Mouse (Mus musculus) heart, adult 2 months (tissue): ENCODE data around the gene Kcna7. TPM values are rescaled to one million over a fixed set of nuclear protein-coding genes. Genes with fewer than 3 reads are reported as not detected.

Source experiments
- DNase-seq, 2 experiments: peaks; one replicate each; pipeline ENCODE4 v3.0.0; 2021
- H3K27ac ChIP-seq: fragments of 200-600 bp; 2 replicates; pipeline ENCODE4 v1.8.1; 2022
- H3K27me3 ChIP-seq: fragments of 200-500 bp; 2 replicates; pipeline ENCODE4 v1.6.1; 2012; ENCODE audit warnings: mild to moderate bottlenecking, low read length, inconsistent platforms, mixed read lengths; ENCODE audit not compliant: control insufficient read depth, insufficient read depth
- H3K36me3 ChIP-seq: fragments of 200-500 bp; 2 replicates; pipeline ENCODE4 v1.6.1; 2012; ENCODE audit warnings: low read length, inconsistent platforms; ENCODE audit not compliant: control insufficient read depth, insufficient read depth
- H3K4me1 ChIP-seq: fragments of 200-500 bp; 2 replicates; pipeline ENCODE4 v1.6.1; 2011; ENCODE audit warnings: low read length; ENCODE audit not compliant: control insufficient read depth, insufficient read depth
- H3K4me3 ChIP-seq: fragments of 200-600 bp; 2 replicates; pipeline ENCODE4 v1.8.1; 2022
- H3K79me2 ChIP-seq: fragments of 200-500 bp; replicated peaks from 2 replicates; pipeline ENCODE4 v1.6.1; 2012; ENCODE audit warnings: mild to moderate bottlenecking, inconsistent platforms, low read length, moderate library complexity, mixed read lengths; ENCODE audit not compliant: control insufficient read depth, insufficient read depth
- H3K9ac ChIP-seq: fragments of 200-500 bp; 2 replicates; pipeline ENCODE4 v1.6.1; 2012; ENCODE audit warnings: low read depth, mild to moderate bottlenecking, control low read depth, inconsistent platforms, low read length, mixed read lengths
- CTCF ChIP-seq: fragments of 200-600 bp; IDR thresholded peaks from 2 replicates; pipeline ENCODE4 v1.8.1; 2022; ENCODE audit warnings: antibody characterized with exemption, mild to moderate bottlenecking, moderate library complexity
- EP300 ChIP-seq: fragments of 200-500 bp; IDR thresholded peaks from 2 replicates; pipeline ENCODE4 v1.6.1; 2011; ENCODE audit warnings: low read depth, low read length, control low read depth; ENCODE audit not compliant: insufficient read depth
- POLR2A ChIP-seq: fragments of 200-500 bp; IDR thresholded peaks from 2 replicates; pipeline ENCODE4 v1.6.1; 2011; ENCODE audit warnings: mild to moderate bottlenecking, low read depth, low read length, control low read depth; ENCODE audit not compliant: insufficient read depth
- WGBS: fragments of 180-500 bp; shearing (Covaris S2); methylation state at CpG from one replicate; pipeline ENCODE4 v1.1.7; 2018; 5-methylcytosine and 5-hydroxymethylcytosine counted together
- intact Hi-C: fragments of 180-260 bp; cut with DNase I; formaldehyde crosslinking; loops from one replicate; pipeline ENCODE4 v1.15.1; 2025
- polyA plus RNA-seq: library from polyadenylated mRNA; depleted of rRNA; stranded (reverse); fragments of >200 nt; gene quantifications from 2 replicates; pipeline ENCODE4 v1.2.3, GENCODE M21; 2012
- total RNA-seq, 2 experiments: library from RNA; stranded (reverse); gene quantifications; 2 replicates each; pipeline ENCODE4 v1.2.3; 2021

Gene Kcna7
- total and polyA plus RNA-seq, 3 experiments = 5.9 to 6.7 (median 6.0) TPM

- no peaks in the 10 kb centered on the region for H3K4me1 ChIP-seq
- no peaks in the 10 kb centered on the region for H3K36me3 ChIP-seq
- TF ChIP-seq POLR2A = no peak
- no peak for TF ChIP-seq CTCF
- no peak for TF ChIP-seq EP300
- intact Hi-C loops = no loop called here
- 90% methylated on average over 14 of the region's 14 CpGs for WGBS
- no peaks in the 10 kb centered on the region for H3K27me3 ChIP-seq
- DNase-seq = no peak
- H3K79me2 ChIP-seq = no peaks in the 10 kb centered on the region
- no peak overlapping the region for H3K9ac ChIP-seq
- no peak overlapping the region for H3K27ac ChIP-seq
- H3K4me3 ChIP-seq = no peak overlapping the region
These were observed 15.7 kb downstream of the Kcna7 start for GRCm38 (mm10) chr7:45421194-45421593.

- no peak overlapping the region for H3K4me3 ChIP-seq
These were observed 21.1 kb downstream of the Kcna7 start for GRCm38 (mm10) chr7:45426556-45426955.

GRCm38 (mm10) chr7:45433835-45434202 lies 28.4 kb downstream of the Kcna7 start:
- Histone ChIP-seq H3K79me2 (peaks cover 4% of the 10 kb centered on the region; the same call in 1 of the 2 replicates), H3K4me3 (peak overlapping the region; percentile 85), H3K36me3 (no peaks in the 10 kb centered on the region), H3K27me3 (no peaks in the 10 kb centered on the region), H3K4me1 (peaks cover 7% of the 10 kb centered on the region), H3K27ac (peak overlapping the region; percentile 78), H3K9ac (peak overlapping the region; percentile 30)
- intact Hi-C loops = loop anchor here (1.0 to 2.0 kb wide), 2 partner anchors 25 to 27 kb away; partner anchors contain the start of gene Ftl1
- 0% methylated on average over 7 of the region's 7 CpGs for WGBS
- no peak for DNase-seq
- no peak for TF ChIP-seq POLR2A
- TF ChIP-seq CTCF = no peak
- TF ChIP-seq EP300 = no peak

More at GRCm38 (mm10) chr7:45426556-45426955, 21.1 kb downstream of the Kcna7 start:
- H3K27me3 ChIP-seq = no peaks in the 10 kb centered on the region
- no peak for DNase-seq
- TF ChIP-seq EP300 = no peak
- TF ChIP-seq POLR2A = no peak
- TF ChIP-seq CTCF = no peak
- peaks cover 4% of the 10 kb centered on the region; the same call in 1 of the 2 replicates for H3K79me2 ChIP-seq
- no peaks in the 10 kb centered on the region for H3K4me1 ChIP-seq
- no peak overlapping the region for H3K9ac ChIP-seq
- intact Hi-C loops = no loop called here
- 81% methylated on average over 8 of the region's 8 CpGs for WGBS
- H3K36me3 ChIP-seq = no peaks in the 10 kb centered on the region
- no peak overlapping the region for H3K27ac ChIP-seq

GRCm38 (mm10) chr7:45434203-45435015 lies 29.0 kb downstream of the Kcna7 start, which contains the start of gene Gys1:
Gys1 (plus strand) TSS chr7:45434844.
- Histone ChIP-seq H3K79me2 (peaks cover 4% of the 10 kb centered on the region; the same call in 1 of the 2 replicates), H3K36me3 (no peaks in the 10 kb centered on the region), H3K27ac (peak within 1 kb of the TSS; percentile 87), H3K27me3 (no peaks in the 10 kb centered on the region), H3K4me3 (peak within 1 kb of the TSS; percentile 85), H3K9ac (peak within 1 kb of the TSS; percentile 77), H3K4me1 (peaks cover 7% of the 10 kb centered on the region)
- DNase-seq = peak; percentile 99 to 100
- intact Hi-C loops = loop anchor here (1.0 kb wide), 1 partner anchor 25 kb away; the partner anchor contains the start of gene Ftl1
- TF ChIP-seq EP300 = peak; percentile 37; the same call in 1 of the 2 replicates
- TF ChIP-seq POLR2A = peak; percentile 75
- TF ChIP-seq CTCF = peak; percentile 72
- under 1% methylated on average over 45 of the region's 45 CpGs for WGBS

- peak overlapping the region; percentile 67 for H3K4me3 ChIP-seq
- H3K27ac ChIP-seq = peak overlapping the region; percentile 87
- no peak for TF ChIP-seq CTCF
- TF ChIP-seq POLR2A = no peak
- H3K27me3 ChIP-seq = no peaks in the 10 kb centered on the region
- H3K4me1 ChIP-seq = peaks cover 7% of the 10 kb centered on the region
- WGBS = 1% methylated on average over 16 of the region's 16 CpGs
- intact Hi-C loops = no loop called here
- peak overlapping the region; percentile 77 for H3K9ac ChIP-seq
- H3K79me2 ChIP-seq = 0 out of 2 replicates have a peak, but pooled peaks cover under 1% of the 10 kb centered on the region
- DNase-seq = no peak
- H3K36me3 ChIP-seq = no peaks in the 10 kb centered on the region
These were observed 29.6 kb downstream of the Kcna7 start for GRCm38 (mm10) chr7:45435038-45435437.

- no peak for DNase-seq
- H3K79me2 ChIP-seq = no peaks in the 10 kb centered on the region
- no peaks in the 10 kb centered on the region for H3K36me3 ChIP-seq
- no peak overlapping the region for H3K27ac ChIP-seq
- no peak overlapping the region for H3K4me3 ChIP-seq
- peaks cover 7% of the 10 kb centered on the region for H3K4me1 ChIP-seq
- no peaks in the 10 kb centered on the region for H3K27me3 ChIP-seq
- 90% methylated on average over 5 of the region's 5 CpGs for WGBS
- no peak overlapping the region for H3K9ac ChIP-seq
- intact Hi-C loops = no loop called here
- no peak for TF ChIP-seq POLR2A
These were observed 31.0 kb downstream of the Kcna7 start for GRCm38 (mm10) chr7:45436444-45436843.
